Mouse (Mus musculus) adrenal gland, postnatal 25 days (tissue): ENCODE results near the gene Sun5. TPM values are rescaled to one million over a fixed set of nuclear protein-coding genes. Genes with fewer than 3 reads are reported as not detected.
"Not testable (repeated sequence)": the region's sequence is repeated elsewhere in the genome, so short reads cannot be mapped to it uniquely, and the experiment has no call there.

Source experiments
- DNase-seq: peaks from one replicate; pipeline ENCODE4 v3.0.0; 2021; ENCODE audit warnings: mixed read lengths
- long read RNA-seq: library from polyadenylated mRNA; stranded (forward); transcript quantifications from one replicate; pipeline ENCODE4 v2.0.0, GENCODE M21; 2021
- total RNA-seq: library from RNA; stranded (reverse); gene quantifications from 2 replicates; pipeline ENCODE4 v1.2.3, GENCODE M21; 2021

Sun5 gene
- total RNA-seq, result not detected in 2 replicates
- long read RNA-seq, result 0 reads

DNA sequence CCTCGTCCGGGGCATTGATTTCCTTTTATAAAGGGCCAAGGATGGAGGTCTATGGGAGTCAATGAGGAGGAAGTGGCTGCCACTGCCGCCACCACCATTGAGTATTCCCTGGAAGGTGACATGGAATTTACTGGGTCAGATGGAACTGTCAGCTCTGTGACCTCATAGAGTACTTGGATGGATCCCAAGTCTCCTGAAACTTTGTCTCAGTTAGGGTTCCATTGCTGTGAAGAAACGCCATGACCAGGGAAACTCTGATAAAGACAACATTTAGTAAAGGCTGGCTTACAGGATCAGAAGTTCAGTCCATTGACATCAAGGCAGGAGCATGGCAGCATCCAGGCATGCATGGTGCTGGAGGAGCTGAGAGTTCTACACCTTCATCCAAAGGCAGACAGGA lies at the start of gene Sun5:
Gene Sun5, minus strand, starts transcription at position 101 of the 400 bp plus-strand sequence.
- DNase-seq, result no peak

DNA sequence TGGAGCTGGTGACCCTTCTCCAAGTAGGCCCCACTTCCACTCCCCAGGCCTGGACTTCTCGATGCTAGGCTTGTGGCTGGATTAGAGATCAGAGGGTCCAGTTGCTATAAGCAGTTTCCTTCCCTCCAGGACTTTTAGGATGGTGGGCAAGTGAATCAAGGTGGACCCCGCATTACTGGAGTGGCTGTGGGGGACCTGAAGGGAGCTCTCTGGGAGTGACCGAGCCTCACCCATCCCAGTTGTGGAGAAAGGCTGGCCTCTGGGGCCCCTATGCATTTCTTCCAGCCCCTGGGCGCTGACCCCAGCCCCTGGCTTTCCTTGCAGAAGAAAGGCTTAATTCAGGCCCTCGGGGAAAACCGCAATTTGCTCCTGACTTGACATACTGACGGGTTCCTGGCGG lies 47.0 kb upstream of the Sun5 start, which contains the start of gene Bpifb3:
Gene Bpifb3, plus strand, starts transcription at position 301 of the 400 bp plus-strand sequence.
- DNase-seq, result no peak

DNA sequence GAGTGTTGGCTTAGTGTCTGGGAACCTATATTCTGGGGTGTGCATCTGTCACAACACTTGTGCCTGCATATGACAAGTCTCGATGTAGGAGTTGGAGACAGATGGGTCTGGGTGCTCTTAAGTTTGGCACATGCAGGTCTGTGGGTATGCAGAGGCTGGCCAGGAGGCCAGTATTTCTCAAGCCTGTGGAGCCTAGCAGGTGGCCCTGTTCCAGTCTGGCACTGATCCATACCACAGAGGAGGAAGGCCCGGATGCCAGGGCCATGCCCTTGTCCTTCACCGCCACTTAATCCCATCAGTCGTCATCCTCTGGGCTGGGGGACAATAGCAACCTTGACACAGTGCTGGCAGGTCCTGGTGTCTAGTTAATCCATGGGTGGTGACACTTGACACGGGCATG lies 43.3 kb upstream of the Sun5 start:
- peak; percentile 84 for DNase-seq

DNA sequence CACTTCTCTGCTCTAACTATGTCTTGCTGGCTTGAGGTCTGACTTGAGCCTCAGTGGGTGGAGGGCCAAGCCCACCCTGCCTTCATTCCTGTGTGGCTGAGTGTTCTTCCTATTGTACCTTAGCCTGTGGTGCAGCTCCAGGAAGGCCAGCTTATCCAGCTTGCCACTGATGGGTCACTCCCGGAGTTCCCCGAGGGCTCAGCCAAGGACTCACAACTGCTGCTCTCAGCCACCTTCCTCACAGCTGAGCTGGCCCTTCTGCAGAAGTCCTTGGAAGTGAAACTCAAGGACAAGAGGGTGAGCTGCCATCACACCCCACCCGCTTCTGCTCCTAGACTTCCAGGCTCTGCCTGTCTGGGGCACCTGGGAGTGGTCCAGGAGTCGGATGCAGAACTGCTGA lies 35.7 kb upstream of the Sun5 start:
- peak; percentile 52 for DNase-seq

DNA sequence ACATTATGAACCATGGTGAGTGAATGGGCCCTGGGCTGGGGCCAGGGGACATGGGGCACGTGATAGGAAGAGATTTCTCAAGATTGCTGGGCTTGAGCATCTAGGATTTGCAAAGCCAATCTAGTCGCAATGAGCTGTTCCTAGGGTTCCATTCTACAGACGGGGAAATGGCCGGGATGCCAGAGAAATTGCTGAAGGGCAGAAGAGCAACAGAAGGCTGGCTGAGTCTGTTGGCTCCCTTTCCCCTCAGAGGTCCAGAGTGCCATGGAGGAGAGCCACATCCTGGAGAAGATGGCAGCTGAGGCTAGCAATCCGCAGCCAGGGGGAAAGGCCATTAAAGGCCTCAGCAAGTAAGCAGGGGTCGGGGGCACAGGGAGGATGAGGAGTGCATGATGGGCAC lies 31.8 kb upstream of the Sun5 start:
- DNase-seq, result no peak

DNA sequence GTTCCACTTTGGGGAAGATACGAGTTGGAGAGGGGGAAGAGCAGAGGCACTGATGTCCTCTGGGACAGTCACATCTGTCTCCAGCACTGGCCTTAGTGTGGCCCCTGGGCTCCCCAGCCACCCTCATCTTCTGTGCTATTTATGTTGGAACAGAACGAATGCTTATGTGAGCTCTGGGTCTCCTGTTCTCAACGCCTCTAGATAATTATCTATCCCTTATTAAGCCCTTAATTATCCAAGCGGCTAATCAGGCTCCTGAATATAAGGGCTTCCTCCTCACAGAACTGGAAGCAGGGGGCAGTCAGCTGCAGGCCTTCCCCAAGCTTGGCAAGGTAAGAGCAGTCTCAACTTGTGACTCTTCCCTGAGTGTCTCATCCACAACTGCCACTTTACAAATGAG lies 29.2 kb upstream of the Sun5 start, which contains the start of gene Bpifb6:
Gene Bpifb6, plus strand, starts transcription at position 301 of the 400 bp plus-strand sequence.
- no peak for DNase-seq

DNA sequence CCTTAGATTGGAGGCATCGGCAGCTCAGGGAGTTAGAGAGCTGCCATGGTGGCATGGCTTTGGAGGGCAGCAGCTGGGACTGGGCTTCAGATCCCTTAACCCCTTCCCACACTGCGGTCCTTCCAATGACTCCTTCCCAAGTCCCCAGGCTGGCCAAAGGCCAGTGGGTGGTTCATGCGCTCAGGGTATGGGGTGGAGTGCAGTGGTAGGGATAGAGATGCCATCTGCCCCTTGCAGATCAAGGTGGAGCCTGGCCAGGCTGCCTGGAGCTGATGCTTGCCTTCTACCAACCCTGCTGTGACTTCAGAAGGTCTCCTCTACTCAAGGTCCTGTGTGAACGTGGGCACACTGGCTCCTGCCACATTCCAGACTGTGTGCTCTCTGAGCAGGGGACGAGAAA lies 28.2 kb upstream of the Sun5 start:
- DNase-seq, result no peak

DNA sequence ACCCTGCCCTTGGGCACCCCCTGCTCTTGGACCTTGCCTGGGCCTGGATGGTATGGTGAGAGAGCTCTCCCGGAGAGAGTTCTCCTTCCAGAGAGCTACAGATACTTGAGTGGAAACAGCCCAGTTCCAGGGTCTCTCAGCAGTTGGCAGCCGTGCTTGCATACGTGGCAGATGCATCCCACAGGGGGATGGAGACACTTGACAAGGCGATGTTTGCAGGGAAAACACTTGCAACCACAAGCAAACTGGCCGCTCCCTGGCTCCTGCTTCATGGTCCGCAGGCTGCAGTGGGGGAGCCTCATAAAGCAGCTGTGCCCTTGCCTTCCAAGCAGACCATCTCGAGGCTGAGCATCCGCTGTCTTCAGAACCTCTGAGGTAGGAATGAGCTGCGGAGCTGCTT lies 3.9 kb upstream of the Sun5 start, which contains the start of gene Bpifb2:
Gene Bpifb2, plus strand, starts transcription at position 301 of the 400 bp plus-strand sequence.
- DNase-seq, result no peak

DNA sequence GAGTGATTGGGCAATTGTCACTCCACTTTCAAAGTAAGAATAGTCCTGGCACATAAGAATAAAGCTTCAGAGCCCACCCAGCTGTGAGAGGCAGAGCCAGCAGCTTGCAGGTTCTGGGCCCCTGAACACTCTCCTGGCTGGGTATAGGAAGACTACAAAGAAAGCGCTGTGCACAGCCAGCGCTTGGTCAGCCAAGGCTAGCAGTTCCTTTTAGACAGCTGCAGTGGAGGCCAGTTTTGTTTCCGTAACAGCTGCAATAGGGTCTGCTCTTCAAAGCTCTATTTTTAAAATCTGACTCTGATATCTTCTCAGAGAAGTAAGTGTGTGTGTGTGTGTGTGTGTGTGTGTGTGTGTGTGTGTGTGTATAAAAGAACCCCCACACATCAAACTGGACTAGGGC lies 8.9 kb downstream of the Sun5 start:
- DNase-seq, result no peak

DNA sequence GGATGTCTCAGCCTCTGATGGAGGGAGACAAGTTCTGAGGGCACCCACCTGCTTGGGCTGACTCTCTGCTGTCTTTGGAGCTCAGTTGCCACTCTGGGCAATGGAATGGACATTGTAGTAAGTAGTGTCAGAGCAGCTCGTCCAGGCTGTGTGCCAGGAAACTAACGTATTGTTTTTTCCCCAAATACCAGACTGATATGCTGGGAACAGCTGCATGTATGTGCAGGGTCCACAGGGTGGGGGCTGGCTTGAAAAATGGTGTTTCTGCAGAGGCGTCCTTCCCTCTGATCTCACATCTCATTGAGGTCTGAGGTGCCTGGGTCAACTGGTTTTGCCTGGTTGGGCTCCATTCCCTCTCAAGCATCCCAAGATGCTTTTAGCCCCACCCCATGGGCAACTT lies 10.2 kb downstream of the Sun5 start:
- DNase-seq, result no peak

DNA sequence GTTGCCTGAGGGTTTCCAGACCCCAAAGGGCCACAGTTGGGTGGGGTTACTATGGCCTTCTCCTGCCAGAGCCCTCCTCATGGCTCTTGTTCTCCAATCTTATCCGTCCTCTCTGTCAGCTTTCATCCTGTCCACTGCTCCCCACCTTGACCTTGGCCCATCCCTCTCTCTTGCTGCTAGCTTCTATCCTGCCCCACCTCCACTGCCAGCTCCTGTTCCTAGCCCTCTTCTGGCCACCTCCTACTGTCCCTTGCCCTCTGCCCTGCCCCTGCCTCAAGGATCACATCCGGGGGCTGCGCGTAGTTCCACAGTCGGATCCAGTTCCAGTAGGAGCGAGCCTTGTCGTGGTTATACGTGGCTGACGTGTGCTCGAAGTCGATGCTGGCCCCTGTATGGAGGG lies 10.6 kb downstream of the Sun5 start:
- DNase-seq, result no peak

DNA sequence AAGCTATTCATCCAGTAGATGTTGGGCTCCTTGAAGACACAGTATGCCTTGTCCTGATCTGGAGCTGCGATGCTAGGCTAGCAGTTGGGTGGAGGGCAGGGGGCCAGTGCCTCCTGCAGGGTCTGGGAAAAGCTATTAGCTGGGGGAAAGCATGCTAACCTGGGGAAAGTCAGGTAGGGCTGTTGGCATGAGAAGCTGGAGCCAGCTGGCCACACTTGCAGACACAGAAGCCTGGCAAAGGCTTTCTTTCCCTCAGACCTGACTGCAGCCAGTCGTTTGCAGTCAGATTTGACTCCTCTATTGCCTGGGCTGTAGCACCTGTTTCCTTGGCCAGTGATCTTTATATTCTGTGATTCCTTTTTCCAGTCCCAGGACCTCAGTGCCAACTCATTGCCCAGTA lies 11.3 kb downstream of the Sun5 start:
- DNase-seq, result no peak

DNA sequence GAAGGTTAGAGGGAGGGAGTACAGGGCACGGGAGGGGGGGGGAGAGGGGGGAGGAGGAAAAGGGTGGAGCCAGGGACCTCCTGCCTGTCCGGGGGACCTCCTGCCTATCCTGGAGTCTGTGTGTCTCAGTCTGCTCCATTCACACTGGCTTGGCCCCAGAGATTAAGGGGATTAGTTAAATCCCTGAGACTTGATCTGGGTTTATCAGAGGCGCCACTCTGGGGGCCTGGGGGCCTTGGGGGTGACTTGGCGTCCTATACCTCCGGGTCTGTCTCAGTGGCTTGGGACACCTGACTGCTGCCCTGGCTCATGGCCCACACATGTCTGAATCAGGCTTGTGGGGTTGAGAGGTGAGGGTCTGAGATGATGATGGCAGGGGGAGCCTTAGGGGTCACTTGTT lies 17.3 kb downstream of the Sun5 start:
- DNase-seq, result no peak

DNA sequence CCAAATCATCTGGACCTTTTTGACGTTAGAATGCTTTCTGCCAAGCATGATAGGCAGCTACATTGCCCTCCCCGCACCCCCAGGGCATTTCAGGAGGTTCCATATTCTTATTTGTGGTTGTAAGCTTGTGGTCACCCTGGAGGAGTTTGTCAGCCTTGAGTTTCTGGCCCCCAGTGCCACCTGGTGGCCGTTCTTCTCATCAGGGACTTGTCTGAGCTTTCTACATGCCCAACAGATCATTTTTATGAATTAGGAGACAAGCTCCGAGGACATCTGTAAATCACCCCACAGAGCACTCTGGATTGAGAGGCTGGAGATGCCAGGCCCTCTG lies 19.9 kb downstream of the Sun5 start:
- DNase-seq, result peak; percentile 75

DNA sequence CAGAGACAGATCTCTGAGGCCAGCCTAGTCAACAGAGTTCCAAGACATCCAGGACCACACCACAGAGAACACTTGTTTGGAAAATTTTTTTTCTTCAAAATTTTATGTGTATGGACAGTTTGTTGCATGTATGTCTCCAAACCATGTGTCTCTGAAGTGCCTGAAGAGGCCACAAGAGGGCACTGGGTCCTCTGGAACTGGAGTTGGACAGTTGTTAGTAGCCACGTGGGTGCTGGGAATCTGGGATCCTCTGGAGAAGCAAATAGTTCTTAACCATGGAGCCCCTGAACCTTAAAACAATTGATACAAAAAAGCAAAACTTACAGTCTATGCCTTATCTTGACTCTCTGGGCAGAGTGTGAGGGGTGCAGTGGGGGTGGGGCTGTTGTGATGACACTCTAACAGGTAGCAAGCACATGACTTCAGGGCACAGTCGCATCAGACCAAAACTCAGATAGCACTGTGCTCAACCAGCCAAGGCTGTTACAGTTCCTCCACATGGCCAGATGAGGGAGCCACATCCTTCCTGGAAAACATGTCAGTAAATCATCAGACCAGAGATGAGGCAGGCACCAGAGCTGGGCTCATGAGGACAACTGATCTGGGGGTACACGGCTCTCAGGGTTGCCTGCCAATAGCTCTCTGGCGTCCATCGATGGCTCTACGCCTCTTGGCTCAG lies 20.4 kb downstream of the Sun5 start:
- no peak for DNase-seq

DNA sequence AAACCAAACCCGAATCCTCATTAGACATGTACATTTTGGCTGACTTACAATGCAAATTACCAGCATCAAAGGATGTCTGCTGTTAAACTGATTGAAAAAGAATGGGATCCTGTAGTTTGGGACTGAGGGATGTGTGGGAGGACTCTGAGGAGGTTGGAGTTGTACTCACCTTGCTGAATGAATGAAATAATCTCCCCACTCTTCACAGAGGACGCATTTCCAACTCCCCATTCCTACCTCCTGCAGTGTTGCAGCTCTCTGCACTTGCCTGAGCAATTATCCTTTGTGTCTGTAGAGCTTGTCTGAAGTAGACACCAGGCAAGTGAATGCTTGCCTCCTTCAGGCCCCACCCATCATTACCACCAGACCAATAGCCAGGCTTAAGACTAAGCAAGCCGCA lies 22.5 kb downstream of the Sun5 start:
- DNase-seq, result no peak

DNA sequence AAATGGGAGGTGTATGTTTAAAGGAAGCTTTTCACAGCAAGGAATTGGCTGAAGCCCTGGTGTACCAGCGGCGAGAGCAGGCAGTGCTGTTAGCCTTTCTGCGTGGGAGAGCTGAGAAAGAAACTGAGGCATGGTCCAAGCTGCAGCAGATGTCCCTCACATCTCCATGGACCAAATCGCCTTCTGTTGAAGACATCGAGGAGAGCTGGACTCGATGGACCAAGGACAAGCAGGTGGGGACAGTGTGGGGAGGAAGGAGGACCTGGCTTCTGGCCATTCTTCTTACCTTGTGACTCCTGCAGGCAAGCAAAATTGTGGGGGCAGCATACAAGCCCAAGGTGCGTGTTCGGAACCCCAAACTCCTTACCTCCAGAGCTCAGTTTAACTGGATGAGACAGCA lies 28.0 kb downstream of the Sun5 start:
- no peak for DNase-seq

DNA sequence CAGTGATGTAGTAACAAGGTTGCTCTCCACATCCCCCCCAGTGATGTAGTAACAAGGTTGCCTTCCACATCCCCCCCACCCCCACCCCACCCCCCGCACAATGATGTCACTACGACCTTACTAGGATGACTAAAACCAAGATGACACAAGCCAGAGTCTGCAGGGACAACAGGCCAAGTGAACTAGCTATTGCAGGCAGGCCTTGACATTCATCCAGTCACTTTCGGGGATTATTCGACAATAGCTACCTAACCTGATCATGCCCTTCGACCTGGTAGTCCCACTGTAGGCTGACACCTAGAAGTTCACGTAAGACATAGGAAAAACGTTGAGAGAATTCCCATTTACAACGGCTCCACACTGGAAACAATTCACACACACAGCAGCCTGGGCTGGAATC lies 37.6 kb downstream of the Sun5 start:
- DNase-seq, result no peak

DNA sequence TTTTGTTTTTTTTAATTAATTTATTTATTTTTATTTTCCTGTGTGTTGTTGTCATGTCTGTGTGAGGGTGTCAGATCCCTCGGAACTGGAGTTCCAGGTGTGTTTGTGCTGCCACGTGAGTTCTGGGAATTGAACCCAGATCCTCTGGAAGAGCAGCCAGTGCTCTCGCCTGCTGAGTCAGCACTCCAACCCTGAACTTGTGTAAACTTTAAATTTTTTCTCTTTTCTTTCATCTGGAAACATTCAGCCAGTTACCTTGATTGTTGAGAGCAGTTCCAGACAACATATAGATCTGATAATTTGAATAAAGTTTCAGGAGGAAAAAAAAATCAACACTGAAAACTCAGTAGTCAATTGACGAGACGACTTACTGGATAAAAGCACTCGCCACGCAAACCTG lies 42.2 kb downstream of the Sun5 start:
- no peak for DNase-seq

DNA sequence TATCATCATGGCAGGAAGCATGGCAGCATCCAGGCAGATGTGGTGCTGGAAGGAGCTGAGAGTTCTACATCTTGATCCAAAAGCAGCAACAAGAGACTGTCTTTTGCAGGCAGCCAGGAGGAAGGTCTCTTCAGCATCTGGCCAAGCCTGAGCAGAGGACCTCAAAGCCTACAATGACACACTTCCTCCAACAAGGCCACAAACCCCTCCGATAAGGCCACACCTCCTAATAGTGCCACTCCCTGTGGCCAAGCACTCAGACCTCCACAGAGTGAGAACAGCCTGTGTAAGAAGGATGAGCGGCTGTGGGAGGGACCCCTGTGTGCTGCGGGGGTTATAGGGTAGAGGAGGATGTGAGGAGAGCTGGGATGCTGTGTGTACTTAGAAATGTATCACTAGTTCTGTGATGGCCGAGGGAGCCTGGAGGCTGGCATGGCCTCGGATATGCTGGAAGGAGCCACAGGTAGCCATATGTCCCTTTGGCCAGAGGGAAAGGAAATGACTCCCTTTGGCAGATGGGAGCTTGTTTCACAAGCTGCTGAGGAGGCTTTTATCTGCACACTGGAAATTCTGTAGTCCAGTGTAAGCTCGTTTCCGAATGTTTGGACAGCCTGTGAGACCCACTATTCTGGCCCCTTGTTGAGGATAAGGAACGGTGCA lies 43.6 kb downstream of the Sun5 start:
- no peak for DNase-seq

DNA sequence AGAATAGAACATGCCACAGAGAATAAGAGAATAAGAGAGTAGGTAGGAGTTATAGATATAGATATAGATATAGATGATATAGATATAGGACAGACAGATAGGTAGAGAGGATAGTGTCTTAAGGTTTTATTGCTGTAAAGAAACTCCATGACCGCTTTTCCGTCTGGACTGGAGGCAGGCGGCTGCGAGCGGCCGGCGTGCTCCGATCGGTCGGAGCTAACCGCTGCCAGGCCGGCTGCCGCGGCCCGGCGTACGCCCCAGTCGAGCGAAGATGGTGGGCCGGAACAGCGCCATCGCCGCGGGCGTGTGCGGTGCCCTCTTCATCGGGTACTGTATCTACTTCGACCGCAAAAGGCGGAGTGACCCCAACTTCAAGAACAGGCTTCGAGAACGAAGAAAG lies 45.0 kb downstream of the Sun5 start:
- DNase-seq, result not testable (repeated sequence)

DNA sequence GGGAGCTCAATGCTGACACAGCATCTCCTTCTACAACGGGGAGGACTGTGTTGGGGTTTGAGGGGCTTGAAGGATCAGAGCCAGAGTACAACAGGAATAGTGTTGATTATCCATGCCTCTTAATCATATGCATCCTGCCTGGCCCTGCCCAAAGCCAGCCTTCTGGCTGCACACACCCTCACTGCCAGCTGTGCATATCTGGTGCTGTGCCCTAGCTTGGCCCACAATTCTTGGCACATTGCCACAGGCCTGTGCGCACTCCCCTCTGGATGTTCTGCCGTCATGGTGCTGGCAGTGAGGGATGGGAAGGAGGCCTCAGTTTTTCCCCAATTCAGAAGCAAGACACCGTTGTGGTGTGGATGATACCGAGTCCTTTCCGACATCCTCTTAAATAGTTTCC lies 46.3 kb downstream of the Sun5 start:
- DNase-seq, result no peak

DNA sequence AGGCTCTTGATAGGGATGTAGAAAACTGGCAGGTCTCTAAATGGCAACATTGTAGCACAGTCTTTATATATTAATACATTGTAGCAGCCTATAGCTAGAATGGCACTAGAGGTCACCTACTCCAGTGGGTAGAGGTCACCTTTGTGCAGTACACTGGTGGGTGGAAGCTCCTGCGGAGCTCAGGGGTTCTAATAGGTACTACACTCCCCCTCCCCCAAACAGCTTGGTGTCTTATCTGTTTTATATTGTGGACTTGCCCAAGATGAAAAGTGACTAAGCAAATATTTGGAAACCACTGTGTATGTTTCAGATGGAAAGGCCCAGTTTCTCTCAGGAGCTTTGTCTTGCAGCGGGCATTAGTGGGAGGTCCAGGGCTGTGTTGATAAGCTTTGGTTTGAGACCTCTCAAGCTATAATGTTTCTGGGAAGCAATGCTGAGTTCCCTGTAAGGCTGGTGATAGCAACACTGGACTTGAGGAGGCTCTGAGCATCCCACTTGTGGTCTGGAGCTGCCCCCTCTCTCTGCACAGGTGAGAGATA lies 48.8 kb downstream of the Sun5 start:
- no peak for DNase-seq

DNA sequence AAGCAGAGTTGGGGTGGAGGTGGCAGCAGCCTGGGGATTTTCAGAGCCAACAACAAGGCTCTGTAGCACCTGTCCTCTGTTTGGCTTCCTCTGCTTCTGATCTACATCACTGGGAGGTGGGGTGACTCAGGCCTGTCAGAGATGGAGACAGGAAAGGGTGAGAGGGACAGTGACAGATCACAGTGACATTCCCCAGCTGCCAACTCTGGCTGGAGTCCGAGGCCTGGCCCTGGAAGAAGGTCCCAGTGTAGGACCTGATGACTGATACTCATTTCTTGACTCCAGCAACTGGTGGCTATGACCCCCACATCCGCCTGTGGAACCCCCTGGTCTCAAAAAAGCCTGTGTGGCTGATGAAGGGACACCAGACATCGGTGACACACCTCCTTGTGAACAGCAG lies 61.0 kb downstream of the Sun5 start:
- DNase-seq, result peak; percentile 69
